Mouse (Mus musculus): Measurements from ENCODE around the gene Apba2. TPM values are rescaled to one million over a fixed set of nuclear protein-coding genes. Genes with fewer than 3 reads are reported as not detected.
A peak's percentile ranks its signal among the peaks of the same experiment; 100 is the strongest.

Apba2 gene
- polyA plus RNA-seq, 1 experiment from 2014 or later = 106 TPM

DNA sequence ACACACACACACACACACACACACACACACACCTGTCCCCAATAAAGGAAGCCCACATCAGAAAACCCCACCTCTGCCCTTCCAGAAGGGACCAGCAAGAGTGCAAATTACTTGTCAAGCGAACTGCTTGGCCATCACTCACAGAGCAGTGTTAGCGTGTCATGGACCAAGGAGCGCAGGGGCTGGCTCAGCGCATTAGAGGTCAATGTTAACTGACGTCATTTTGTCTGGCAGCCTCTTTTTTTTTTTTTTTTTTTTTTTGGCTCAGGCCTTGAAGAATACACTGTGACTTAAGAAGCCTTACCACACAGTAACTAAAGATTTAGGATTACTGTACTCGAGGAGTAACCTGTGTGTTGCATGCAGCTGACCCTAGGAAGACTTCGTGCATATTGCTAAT, 252.7 kb downstream of the Apba2 start:
- Histone ChIP-seq H3K4me3 (replicated peaks) (no peak overlapping the region), H3K4me2 (no peak overlapping the region), H3K27ac (no peak overlapping the region), H3K9me3 (no peaks in the 10 kb centered on the region), H3K9ac (no peak overlapping the region), H3K4me1 (peaks cover 3% of the 10 kb centered on the region), H3K27me3 (no peaks in the 10 kb centered on the region), H3K36me3 (replicated peaks) (no peaks in the 10 kb centered on the region)
- 84% methylated on average over 7 of the region's 7 CpGs for WGBS
- ATAC-seq (ENCODE audit: low FRiP score) = no peak

- peaks cover 3% of the 10 kb centered on the region for H3K4me1 ChIP-seq
- ATAC-seq (ENCODE audit: low FRiP score) = no peak
- H3K27me3 ChIP-seq = no peaks in the 10 kb centered on the region
- no peaks in the 10 kb centered on the region for H3K9me3 ChIP-seq
- H3K9ac ChIP-seq = no peak overlapping the region
- no peaks in the 10 kb centered on the region for H3K36me3 ChIP-seq (replicated peaks)
- WGBS = 92% methylated on average over 7 of the region's 7 CpGs
- H3K4me2 ChIP-seq = no peak overlapping the region
- no peak overlapping the region for H3K27ac ChIP-seq
- no peak overlapping the region for H3K4me3 ChIP-seq (replicated peaks)
These were observed 253.6 kb downstream of the Apba2 start for GRCm38 (mm10) chr7:64755141-64755540.

GRCm38 (mm10) chr7:64765595-64765994, 264.1 kb downstream of the Apba2 start:
- H3K27ac ChIP-seq = no peak overlapping the region
- H3K27me3 ChIP-seq = no peaks in the 10 kb centered on the region
- ATAC-seq (ENCODE audit: low FRiP score) = no peak
- no peaks in the 10 kb centered on the region for H3K36me3 ChIP-seq (replicated peaks)
- 84% methylated on average over 3 of the region's 3 CpGs for WGBS
- no peak overlapping the region for H3K9ac ChIP-seq
- no peaks in the 10 kb centered on the region for H3K9me3 ChIP-seq
- H3K4me3 ChIP-seq (replicated peaks) = no peak overlapping the region
- no peak overlapping the region for H3K4me2 ChIP-seq
- H3K4me1 ChIP-seq = no peaks in the 10 kb centered on the region; the same call in 1 of the 2 replicates

DNA sequence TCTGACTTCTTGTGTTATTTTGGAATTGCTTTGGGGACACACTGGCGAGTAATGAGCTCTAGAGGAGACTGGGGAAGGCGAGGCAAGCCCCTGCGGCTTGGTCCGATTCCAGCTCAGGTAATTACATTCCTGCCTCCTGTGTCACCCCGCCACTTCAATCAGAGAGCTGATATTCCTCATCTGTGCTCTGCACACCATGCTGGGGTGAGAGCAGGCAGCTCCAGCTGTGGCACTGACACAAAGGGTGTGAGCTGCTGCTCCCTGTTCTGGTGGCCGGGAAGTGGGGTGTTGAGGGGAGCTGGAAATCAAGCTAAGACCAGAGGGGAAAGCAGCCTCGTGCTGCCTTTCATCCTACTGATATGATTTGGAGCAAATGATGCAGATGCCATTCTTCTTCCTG, 268.3 kb downstream of the Apba2 start:
- peak overlapping the region; percentile 19; the same call in 1 of the 2 replicates for H3K27ac ChIP-seq
- H3K4me1 ChIP-seq = no peaks in the 10 kb centered on the region; the same call in 1 of the 2 replicates
- peak; percentile 62; the same call in 1 of the 2 replicates for ATAC-seq (ENCODE audit: low FRiP score)
- H3K4me3 ChIP-seq (replicated peaks) = no peak overlapping the region
- no peaks in the 10 kb centered on the region for H3K36me3 ChIP-seq (replicated peaks)
- WGBS = 64% methylated on average over 7 of the region's 7 CpGs
- no peak overlapping the region for H3K9ac ChIP-seq
- H3K9me3 ChIP-seq = no peaks in the 10 kb centered on the region
- H3K4me2 ChIP-seq = no peak overlapping the region
- H3K27me3 ChIP-seq = no peaks in the 10 kb centered on the region

- Histone ChIP-seq H3K36me3 (replicated peaks) (no peaks in the 10 kb centered on the region), H3K4me1 (no peaks in the 10 kb centered on the region; the same call in 1 of the 2 replicates), H3K27ac (0 out of 2 replicates have a peak overlapping the region, but pooled peaks have one; percentile 13), H3K4me2 (no peak overlapping the region), H3K9ac (no peak overlapping the region), H3K9me3 (no peaks in the 10 kb centered on the region), H3K4me3 (replicated peaks) (no peak overlapping the region), H3K27me3 (no peaks in the 10 kb centered on the region)
- ATAC-seq (ENCODE audit: low FRiP score) = no peak
- WGBS = 77% methylated on average over 8 of the region's 8 CpGs
These were observed 269.4 kb downstream of the Apba2 start for GRCm38 (mm10) chr7:64770779-64771390.

GRCm38 (mm10) chr7:64773465-64773864, 272.0 kb downstream of the Apba2 start:
- Histone ChIP-seq H3K27me3 (no peaks in the 10 kb centered on the region), H3K9me3 (no peaks in the 10 kb centered on the region), H3K9ac (no peak overlapping the region), H3K36me3 (replicated peaks) (no peaks in the 10 kb centered on the region), H3K27ac (no peak overlapping the region), H3K4me2 (no peak overlapping the region), H3K4me1 (peaks cover 8% of the 10 kb centered on the region; the same call in 1 of the 2 replicates), H3K4me3 (replicated peaks) (no peak overlapping the region)
- ATAC-seq (ENCODE audit: low FRiP score) = no peak
- 38% methylated on average over 10 of the region's 10 CpGs for WGBS

GRCm38 (mm10) chr7:64776708-64777489, 275.4 kb downstream of the Apba2 start:
- Histone ChIP-seq H3K4me3 (replicated peaks) (no peak overlapping the region), H3K9ac (no peak overlapping the region), H3K4me2 (no peak overlapping the region), H3K36me3 (replicated peaks) (no peaks in the 10 kb centered on the region), H3K4me1 (peaks cover 12% of the 10 kb centered on the region), H3K27me3 (no peaks in the 10 kb centered on the region), H3K9me3 (no peaks in the 10 kb centered on the region), H3K27ac (no peak overlapping the region)
- WGBS = 88% methylated on average over 13 of the region's 13 CpGs
- ATAC-seq (ENCODE audit: low FRiP score) = no peak

GRCm38 (mm10) chr7:64779501-64779900, 278.0 kb downstream of the Apba2 start:
- 90% methylated on average over 4 of the region's 4 CpGs for WGBS
- ATAC-seq (ENCODE audit: low FRiP score) = no peak
- Histone ChIP-seq H3K4me2 (no peak overlapping the region), H3K9ac (no peak overlapping the region), H3K4me1 (peaks cover 12% of the 10 kb centered on the region), H3K4me3 (replicated peaks) (no peak overlapping the region), H3K27ac (no peak overlapping the region), H3K9me3 (no peaks in the 10 kb centered on the region), H3K36me3 (replicated peaks) (no peaks in the 10 kb centered on the region), H3K27me3 (no peaks in the 10 kb centered on the region)

- Histone ChIP-seq H3K36me3 (replicated peaks) (no peaks in the 10 kb centered on the region), H3K4me2 (no peak overlapping the region), H3K27me3 (no peaks in the 10 kb centered on the region), H3K27ac (no peak overlapping the region), H3K9ac (no peak overlapping the region), H3K4me1 (peaks cover 3% of the 10 kb centered on the region), H3K9me3 (no peaks in the 10 kb centered on the region), H3K4me3 (replicated peaks) (no peak overlapping the region)
- peak; percentile 61; the same call in 1 of the 2 replicates for ATAC-seq (ENCODE audit: low FRiP score)
- WGBS = 32% methylated on average over 3 of the region's 3 CpGs
These were observed 283.5 kb downstream of the Apba2 start for GRCm38 (mm10) chr7:64785040-64785439.

DNA sequence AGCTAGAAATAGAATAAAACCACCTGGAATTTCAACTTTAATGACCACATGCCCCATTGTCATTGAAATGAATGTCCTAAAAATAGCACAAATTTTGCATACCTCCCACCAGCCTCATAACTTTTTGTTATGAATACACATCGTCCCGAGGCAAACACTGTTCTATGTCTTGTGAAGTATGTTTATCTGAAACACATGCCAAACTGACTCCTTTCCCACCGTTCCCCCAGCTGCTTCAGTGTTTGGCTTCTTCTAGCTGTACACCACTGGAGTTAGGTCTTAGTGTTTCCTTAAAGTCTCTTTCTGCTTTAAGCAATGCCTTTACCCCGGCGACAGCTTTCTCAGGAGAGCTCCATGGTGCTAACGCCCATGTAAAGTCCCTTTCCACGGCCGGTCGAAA, 289.6 kb downstream of the Apba2 start:
- H3K9ac ChIP-seq = no peak overlapping the region
- ATAC-seq (ENCODE audit: low FRiP score) = no peak
- no peak overlapping the region for H3K27ac ChIP-seq
- no peaks in the 10 kb centered on the region for H3K4me1 ChIP-seq
- H3K36me3 ChIP-seq (replicated peaks) = no peaks in the 10 kb centered on the region
- no peak overlapping the region for H3K4me2 ChIP-seq
- no peaks in the 10 kb centered on the region for H3K9me3 ChIP-seq
- H3K27me3 ChIP-seq = no peaks in the 10 kb centered on the region
- H3K4me3 ChIP-seq (replicated peaks) = no peak overlapping the region
- WGBS = 89% methylated on average over 9 of the region's 9 CpGs

DNA sequence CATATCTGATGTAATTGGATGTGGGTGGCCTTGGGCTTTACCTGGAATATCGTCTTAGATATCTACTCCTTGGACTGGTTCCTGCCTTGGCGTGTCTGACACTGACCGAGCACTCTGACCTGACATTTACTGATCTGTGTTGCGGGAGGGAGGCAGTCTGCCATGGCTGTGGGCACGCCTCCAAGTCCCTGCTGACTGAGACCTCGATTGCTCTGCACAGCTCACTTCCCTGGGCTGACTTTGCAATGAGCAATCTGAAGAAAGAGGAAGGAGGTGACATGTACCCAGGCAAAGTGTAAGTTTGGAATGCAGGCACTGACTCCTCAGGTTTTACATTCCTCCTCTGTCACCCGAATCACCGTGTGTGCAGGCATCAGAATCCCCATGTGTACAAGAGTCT, 290.5 kb downstream of the Apba2 start:
- Histone ChIP-seq H3K27me3 (no peaks in the 10 kb centered on the region), H3K27ac (no peak overlapping the region), H3K4me2 (no peak overlapping the region), H3K4me1 (no peaks in the 10 kb centered on the region), H3K4me3 (replicated peaks) (no peak overlapping the region), H3K9ac (no peak overlapping the region), H3K36me3 (replicated peaks) (no peaks in the 10 kb centered on the region), H3K9me3 (no peaks in the 10 kb centered on the region)
- no peak for ATAC-seq (ENCODE audit: low FRiP score)
- WGBS = 81% methylated on average over 8 of the region's 8 CpGs

DNA sequence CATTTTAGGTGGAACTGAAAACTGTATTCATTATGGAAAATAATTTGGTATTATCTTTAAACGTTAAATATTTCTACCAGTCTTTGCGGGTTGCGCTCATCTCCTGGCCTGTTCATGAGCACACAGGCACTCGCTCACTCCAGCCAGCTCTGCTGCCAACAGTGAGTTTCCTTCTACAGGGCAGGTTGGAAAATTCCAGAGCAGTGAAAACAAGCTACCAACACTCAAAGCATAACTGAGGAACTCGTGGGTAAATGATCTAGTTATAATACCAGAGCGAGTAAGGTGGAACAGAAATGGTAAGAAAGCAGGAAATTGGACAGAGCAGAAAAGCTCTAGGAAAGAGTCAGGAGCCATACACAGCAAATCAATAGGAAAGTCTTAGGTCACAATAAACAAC, 294.0 kb downstream of the Apba2 start:
- WGBS = 83% methylated on average over 6 of the region's 6 CpGs
- H3K27ac ChIP-seq = no peak overlapping the region

More for the DNA sequence above, 294.0 kb downstream of the Apba2 start:
- Histone ChIP-seq H3K4me3 (replicated peaks) (no peak overlapping the region), H3K9ac (no peak overlapping the region), H3K4me1 (no peaks in the 10 kb centered on the region), H3K9me3 (no peaks in the 10 kb centered on the region), H3K27me3 (no peaks in the 10 kb centered on the region), H3K4me2 (no peak overlapping the region), H3K36me3 (replicated peaks) (no peaks in the 10 kb centered on the region)
- no peak for ATAC-seq (ENCODE audit: low FRiP score)
